Mouse (Mus musculus): ENCODE data around the gene Ucn2. TPM values are rescaled to one million over a fixed set of nuclear protein-coding genes. Genes with fewer than 3 reads are reported as not detected.

Ucn2 gene
- polyA plus RNA-seq (2012; rRNA removed) = 0.09 and 0.25 TPM in 2 replicates

DNA sequence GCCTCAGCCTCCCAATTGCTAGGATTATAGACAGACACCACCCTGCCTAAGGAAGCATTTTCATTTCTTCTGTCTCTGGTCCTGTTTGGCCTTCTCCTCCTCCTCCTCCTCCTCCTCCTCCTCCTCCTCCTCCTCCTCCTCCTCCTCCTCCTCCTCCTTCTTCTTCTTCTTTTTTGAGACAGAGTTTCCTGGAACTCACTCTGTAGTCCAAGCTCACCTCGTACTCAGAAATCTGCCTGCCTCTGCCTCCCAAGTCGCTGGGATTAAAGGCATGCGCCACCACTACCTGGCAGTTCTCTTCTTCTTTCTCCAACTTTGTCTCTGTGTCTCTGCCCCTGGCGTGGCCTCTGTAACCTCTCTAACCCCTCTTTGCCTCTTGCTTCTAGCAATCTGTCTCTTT lies at the start of gene Ucn2:
Gene Ucn2 (plus strand): TSS at position 301 of the 400 bp plus-strand sequence.
- 76% methylated on average over 4 of the region's 4 CpGs for WGBS
- no peak for DNase-seq (ENCODE audit: low read depth, low spot score)

DNA sequence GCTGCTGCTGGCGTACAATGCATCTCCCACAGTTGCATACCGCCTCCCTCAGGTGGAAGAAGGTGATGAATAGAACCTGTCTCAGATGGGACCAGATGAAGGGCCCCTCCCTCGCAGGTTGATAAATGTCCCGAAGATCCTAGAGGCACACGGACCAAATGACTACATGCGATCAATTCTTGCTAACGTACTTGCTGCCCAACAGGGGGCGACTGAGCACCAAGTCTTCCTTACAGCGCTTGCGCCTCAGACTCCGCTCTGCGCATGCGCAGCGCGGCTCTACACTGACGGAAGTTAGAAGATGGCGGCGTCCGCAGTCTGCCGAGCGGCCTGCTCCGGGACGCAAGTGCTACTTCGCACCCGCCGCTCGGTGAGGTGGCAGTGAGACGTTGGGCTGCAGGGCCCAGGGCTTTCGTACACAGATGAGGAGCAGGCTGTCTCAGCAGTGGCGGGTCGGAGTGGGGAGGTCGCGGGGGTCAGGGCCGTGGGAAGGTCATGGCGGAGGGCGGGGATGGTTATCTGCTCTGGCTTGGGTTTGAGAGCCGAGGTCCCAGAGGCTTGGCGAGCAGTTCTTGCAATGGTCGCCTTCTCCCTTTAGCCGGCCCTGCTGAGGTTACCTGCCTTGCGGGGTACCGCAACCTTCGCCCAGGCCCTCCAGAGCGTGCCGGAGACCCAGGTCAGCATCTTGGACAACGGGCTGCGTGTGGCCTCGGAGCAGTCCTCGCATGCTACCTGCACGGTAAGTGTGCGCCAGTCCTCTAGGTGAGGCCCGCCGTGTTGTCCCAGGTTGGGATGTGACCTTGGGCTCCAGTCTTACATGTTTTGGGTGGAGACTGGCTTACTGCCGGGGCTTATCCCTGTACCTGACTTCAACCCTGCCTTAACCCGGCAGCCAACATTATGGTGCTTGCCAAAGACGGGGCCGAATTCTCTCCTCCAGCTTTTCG lies 49.1 kb upstream of the Ucn2 start, which contains the start of gene Uqcrc1:
Gene Uqcrc1 (plus strand): TSS at position 216 of the 947 bp plus-strand sequence.
- WGBS = under 1% methylated on average over 57 of the region's 58 CpGs
- peak; percentile 93 for DNase-seq (ENCODE audit: low read depth, low spot score)

DNA sequence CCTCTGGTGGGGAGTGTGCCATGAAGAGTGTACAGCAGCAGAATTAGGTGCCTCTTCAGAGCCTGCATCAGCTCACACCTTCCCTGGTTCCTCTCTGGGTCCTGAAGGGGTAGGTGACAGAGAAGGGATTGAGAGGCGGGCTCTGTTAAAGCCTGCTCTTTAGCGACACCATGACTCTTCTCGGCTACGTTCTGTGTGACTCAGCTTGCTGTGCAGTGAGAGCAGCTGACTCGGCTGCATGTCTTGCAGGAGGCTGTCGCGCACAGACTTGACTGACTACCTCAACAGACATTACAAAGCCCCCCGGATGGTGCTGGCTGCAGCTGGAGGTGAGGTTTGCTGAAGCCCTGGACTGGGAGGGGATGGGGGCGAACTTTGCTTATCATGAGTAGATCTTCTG lies 40.7 kb upstream of the Ucn2 start:
- 80% methylated on average over 9 of the region's 9 CpGs for WGBS
- no peak for DNase-seq (ENCODE audit: low read depth, low spot score)

DNA sequence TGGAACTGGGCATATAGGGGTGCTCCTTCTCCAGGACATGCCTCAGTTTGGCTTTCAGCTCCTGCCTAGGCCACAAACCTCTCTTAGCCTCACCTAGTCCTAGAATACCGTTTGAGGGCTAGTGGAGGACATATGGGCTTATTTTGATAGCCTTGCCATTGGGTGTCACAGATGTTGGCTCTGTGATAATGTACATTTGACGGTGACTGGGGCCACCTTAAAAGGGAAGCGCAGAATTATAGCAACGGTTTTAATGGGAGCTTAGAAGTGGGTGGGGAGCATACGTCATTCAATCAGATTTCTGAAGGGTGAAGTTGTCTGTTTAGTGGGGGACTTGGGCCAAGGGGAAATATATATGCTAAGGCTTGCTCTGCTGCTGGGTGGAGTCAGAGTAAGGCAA lies 40.2 kb upstream of the Ucn2 start:
- no peak for DNase-seq (ENCODE audit: low read depth, low spot score)
- 80% methylated on average over 5 of the region's 5 CpGs for WGBS

DNA sequence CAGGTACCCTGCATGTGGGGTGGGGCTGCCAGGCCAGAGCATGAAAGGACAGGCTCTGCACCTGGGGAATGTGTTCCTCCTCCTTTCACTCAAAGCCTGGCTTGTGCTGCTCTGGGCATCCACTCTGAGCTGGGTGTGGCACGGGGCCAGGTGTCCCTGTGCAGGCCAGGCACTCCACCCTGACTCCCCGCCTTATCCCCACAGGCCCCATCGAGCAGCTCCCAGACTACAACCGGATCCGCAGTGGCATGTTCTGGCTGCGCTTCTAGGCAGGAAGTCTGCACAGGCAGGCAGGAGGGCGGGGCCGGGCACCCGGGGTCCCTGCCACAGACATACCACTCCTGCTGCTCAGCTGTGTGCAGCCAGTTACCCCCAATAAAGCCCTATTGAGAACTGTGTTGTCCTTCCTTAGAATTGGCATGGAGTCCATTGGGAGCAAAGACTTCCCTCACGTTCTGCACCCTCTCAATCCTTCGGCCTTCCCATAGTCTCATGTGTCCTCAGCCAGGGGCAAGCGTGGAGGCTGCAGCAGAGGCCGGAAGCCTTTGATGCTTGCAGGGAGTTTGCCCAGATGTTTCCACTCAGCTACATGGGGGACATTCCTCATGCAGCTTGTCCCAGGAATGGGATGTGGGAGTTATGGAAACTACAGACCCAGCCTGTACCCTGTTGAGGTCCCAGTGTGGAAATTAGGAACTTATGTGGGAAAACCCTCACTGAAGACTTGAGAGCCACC lies 36.4 kb upstream of the Ucn2 start:
- DNase-seq (ENCODE audit: low read depth, low spot score) = no peak
- WGBS = 51% methylated on average over 13 of the region's 13 CpGs

DNA sequence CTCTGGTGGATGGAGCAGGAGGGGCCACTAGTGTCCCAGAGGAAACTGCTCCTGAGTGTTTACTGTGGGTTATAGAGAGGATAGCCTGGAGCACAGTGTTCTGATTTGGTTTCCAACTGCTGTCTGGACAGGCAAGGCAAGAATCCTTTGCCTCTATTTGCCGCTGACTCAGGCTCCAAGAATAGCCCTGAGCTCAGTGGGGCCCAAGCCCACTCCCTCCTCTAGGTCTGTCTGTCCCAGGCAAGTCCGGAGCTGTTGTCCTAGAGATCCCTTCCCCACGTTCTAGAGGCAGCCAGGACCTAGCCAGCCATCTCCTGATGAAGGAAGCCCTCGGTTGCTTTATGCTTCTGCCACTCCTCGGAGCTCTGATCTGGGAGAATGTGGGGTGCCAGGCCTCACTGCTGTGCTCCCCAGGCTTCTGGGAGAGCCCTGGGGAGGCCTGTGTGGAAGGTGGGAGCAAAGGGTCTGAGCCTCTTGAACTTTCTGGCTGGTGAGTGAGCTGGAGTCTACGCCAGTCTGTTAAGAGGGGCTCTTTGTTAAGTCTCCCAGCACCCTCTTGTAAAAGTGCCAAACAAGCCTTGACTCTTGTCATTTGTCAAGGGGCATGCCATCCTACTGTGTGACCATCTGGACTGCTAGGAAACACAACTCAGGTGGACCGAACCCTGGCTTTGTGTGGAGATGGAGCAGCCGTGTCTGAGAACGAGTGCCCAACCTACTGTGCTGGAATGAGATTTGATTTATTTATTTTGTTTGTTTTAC lies 35.7 kb upstream of the Ucn2 start:
- DNase-seq (ENCODE audit: low read depth, low spot score) = no peak

DNA sequence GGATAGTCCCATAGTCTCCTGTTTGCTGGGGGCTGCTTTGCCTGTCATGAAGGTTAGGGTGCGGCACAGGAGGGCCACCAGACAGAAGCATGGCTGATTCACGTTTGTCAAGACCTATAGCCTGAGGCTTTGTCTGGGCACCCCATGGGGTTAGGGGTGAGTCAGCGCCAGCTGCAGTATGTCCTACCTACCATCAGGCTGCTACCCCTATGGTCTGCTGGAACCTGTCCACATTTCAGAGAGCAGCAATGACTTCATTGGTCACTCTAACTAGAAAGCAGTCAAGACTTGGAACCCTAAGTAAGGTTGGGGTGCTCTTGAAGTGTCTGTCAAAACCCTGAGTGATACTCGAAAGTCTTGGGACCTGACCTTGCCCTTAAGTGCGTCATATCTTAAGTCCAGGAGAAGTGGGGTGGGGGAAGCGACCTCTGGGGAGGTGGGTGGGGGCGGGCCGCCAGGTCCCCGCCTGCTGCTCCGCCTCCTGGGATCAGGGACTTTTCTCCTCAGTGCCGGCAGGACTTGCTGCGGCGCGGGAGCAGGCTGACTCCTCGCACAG lies 32.7 kb upstream of the Ucn2 start, which contains the start of gene Col7a1:
Gene Col7a1 (plus strand): TSS at position 506 of the 556 bp plus-strand sequence.
- no peak for DNase-seq (ENCODE audit: low read depth, low spot score)
- 8% methylated on average over 15 of the region's 15 CpGs for WGBS

More for the DNA sequence above, 35.7 kb upstream of the Ucn2 start:
- WGBS = 82% methylated on average over 9 of the region's 9 CpGs

DNA sequence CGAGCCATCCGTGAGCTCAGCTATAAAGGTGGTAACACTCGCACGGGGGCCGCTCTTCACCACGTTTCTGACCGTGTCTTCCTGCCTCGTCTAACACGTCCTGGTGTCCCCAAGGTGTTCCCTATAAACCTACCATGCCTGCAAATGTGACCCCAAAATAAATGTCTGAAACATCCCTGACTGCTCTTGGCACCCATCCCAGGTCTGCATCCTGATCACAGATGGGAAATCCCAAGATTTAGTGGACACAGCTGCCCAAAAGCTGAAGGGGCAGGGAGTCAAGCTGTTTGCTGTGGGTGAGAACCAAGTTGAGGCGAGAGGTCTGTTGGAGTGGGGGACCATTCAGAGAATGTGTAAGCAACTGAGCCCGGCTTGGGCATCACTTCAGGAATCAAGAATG lies 30.6 kb upstream of the Ucn2 start:
- no peak for DNase-seq (ENCODE audit: low read depth, low spot score)
- WGBS = 82% methylated on average over 11 of the region's 11 CpGs

DNA sequence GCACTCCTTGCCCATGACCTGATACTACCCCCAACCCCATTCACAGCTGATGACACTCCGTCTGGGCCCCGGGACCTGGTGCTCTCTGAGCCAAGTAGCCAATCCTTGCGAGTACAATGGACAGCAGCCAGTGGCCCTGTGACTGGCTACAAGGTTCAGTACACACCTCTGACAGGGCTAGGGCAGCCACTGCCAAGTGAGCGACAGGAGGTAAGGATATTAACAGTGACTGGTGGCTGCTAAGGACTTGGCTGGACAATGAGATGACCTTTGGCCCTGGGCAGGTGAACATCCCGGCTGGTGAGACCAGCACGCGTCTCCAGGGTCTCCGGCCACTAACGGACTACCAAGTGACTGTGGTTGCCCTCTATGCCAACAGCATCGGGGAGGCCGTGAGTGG lies 30.0 kb upstream of the Ucn2 start:
- DNase-seq (ENCODE audit: low read depth, low spot score) = no peak
- 88% methylated on average over 11 of the region's 11 CpGs for WGBS

DNA sequence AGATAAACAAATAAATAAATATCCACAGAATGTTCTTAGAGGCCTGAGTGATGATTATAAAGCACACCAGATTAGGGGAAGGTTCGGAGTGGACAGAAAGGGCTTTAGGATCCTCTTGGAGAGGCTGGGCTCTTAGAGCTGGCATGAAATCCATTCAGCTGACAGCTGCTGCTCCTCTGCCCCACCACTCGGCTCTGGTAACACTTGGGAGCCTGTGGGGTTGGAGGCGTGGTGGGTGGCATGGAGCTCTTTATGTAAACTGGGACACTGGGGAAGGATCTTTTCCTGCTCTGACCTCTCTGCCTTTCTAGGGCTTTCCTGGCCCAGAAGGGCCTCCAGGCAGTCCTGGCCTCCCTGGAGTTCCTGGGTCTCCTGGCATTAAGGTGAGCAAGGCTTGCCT lies 22.2 kb upstream of the Ucn2 start:
- no peak for DNase-seq (ENCODE audit: low read depth, low spot score)
- WGBS = 65% methylated on average over 3 of the region's 3 CpGs

DNA sequence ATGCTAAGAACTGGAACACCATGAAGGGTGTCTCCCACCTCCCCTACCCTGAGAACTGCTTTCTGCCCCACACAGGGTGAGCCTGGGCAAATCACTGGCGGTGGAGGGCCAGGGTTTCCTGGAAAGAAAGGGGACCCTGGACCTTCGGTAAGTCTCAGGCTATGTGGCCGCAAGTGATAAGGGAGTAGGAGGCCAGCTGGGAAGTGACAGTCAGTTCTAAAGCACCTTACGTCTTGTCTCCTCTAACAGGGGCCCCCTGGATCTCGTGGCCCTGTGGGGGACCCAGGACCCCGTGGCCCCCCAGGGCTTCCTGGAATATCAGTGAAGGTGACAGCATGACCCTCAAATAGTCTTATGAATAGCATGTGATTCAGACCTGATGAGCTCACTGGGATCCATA lies 21.5 kb upstream of the Ucn2 start:
- 81% methylated on average over 6 of the region's 6 CpGs for WGBS
- DNase-seq (ENCODE audit: low read depth, low spot score) = no peak

DNA sequence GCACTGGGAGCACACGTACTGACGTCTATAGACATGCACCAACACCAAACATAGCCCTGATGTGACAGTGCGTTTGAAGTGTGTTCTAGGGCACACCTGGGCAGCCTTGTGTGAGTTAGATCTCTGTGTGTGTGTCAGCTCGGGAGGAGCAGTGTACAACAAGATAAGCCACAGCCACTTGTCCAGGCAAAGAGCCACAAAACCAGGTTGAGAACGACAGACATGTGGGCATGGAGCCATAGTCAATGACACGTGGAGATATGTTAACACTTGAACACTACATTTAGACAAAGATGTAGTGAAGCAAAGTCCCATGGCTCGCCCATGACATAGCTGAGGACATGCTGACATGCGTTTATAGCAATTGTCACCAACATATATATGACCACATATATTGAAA lies 15.2 kb upstream of the Ucn2 start:
- no peak for DNase-seq (ENCODE audit: low read depth, low spot score)
- 64% methylated on average over 8 of the region's 8 CpGs for WGBS

DNA sequence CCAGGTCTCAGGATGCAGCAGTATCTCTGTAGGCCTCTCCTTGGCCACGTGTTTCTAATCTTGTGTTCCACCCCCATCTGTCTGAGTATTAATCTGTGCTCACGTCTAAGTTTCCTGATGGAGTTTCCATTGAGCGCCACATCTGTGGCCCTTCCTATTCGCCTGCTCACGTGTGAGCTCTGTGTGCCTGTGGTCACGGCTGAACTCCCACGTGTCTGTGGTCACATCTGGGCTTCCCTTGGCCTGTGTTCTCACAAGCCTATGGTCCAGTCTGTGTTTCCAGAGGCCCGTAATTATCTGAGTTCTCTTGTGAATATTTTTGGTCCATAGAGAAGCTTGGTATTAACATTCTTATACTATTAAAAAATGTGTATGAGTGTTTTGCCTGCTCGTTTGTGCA lies 9.3 kb upstream of the Ucn2 start:
- DNase-seq (ENCODE audit: low read depth, low spot score) = no peak
- 77% methylated on average over 9 of the region's 9 CpGs for WGBS

DNA sequence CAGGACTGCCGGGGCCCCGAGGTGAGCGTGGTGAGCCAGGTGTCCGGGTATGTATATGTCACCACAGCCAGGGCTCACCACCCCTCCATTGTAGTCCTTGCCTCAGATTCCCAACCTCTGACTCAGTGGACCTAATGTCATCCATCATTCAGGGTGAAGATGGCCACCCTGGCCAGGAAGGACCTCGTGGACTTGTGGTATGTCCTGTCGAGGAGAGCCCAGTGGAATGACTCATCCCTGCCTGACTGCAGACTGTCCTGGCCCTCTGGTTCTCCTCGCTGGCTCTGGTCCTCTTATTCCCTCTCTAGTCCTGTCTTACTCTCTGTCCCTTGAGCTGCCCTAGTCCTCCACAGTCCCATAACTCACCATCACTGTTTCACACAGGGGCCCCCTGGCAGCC lies 7.8 kb upstream of the Ucn2 start:
- DNase-seq (ENCODE audit: low read depth, low spot score) = no peak
- 66% methylated on average over 7 of the region's 7 CpGs for WGBS

DNA sequence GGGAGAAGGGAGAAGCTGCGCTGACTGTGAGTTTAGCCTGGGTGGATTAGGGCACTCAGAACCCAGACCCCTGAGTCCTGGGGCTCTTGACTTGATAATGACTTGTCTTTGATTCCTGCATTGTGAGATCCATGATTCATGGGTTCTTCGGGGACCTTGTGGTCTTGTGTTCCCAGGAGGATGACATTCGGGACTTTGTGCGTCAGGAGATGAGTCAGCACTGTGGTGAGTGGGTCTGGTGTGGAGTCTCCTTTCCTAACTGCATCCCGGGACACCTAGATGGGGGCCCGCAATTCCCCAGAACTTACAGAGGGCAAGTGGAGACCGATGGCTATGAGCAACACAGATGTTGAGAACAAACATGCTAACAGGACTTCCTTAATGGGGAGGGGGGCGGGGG lies 3.3 kb upstream of the Ucn2 start:
- 70% methylated on average over 8 of the region's 8 CpGs for WGBS
- no peak for DNase-seq (ENCODE audit: low read depth, low spot score)

DNA sequence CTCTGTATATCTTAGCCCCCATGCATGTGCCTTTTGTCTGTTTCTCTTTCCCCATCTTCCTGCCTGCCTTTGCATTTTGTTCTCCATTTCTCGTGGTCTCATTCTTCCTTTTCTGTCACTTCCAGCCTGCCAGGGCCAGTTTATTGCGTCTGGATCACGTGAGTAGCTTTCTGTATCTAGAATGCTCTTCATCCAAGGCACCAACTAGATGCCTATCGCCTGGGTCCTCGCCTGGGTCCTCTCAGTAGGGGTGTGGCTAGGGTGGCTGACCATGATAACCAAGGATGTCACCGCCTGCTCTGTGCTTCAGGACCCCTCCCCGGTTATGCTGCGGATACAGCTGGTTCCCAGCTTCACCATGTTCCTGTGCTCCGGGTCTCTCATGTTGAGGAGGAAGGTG lies 2.6 kb upstream of the Ucn2 start:
- WGBS = 56% methylated on average over 9 of the region's 9 CpGs
- DNase-seq (ENCODE audit: low read depth, low spot score) = no peak

DNA sequence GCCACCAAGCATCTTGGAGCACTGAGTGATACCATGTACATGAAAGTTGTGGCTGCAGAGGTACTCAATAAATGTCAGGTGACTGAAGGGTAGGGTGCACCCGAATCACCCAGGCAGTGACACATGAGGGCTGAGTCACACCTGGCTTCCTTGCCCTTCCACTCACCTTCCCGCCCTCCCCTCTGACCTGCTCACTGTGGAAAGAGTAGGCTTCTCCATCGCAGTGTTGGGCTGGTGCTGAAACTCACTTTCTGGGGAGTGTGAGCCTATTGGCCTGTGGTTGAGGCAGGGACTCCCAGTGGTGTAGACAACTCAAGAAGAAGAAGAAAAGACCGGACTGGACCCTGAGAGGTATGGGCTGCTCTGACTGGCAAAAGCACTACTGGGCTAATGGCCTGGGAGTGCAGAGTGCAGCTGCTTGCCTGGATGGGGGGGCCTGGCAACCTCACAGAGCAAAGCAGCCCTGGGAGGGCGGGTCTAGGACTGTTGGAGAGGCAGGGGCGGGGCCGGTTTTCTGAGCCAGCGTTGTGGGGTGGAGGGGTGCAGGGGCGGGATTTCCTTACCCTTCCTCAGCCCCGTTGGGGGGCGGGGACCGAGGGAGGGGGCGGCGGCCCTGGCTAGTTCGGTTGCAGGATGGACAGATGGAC lies 2.0 kb downstream of the Ucn2 start:
- DNase-seq (ENCODE audit: low read depth, low spot score) = no peak
- 23% methylated on average over 15 of the region's 15 CpGs for WGBS

DNA sequence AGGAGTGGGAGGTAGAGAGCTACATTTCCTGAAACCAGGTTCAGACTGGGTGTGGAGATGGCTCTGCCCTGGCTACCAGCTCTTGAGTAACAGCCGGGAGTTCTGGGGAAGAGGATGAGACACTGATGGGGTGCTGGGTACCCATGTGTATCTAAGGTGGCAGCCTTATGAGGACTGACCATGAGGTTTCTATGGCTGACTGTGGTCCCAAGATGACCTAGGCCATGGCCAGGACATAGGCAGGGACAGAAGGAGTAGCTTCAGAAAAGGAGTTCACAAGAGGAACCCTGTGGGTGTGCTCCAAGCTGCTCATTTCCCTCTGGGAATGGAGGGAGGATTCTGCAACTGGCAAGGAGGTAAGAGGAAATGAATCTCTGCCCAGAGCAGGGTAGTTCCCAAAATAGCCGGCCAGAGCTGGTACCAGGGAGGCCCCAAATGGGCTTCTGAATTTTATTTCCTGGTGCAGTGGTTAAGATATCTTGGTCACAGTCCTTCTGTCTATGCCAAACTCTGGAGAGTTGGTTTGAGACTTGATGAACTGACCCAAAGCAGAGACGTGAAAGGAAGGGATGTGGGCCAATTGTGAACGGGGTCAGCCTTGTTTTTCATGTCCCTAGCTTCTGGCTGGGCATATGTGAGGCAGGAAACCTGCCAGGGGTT lies 4.1 kb downstream of the Ucn2 start:
- WGBS = 57% methylated on average over 4 of the region's 4 CpGs
- DNase-seq (ENCODE audit: low read depth, low spot score) = no peak

DNA sequence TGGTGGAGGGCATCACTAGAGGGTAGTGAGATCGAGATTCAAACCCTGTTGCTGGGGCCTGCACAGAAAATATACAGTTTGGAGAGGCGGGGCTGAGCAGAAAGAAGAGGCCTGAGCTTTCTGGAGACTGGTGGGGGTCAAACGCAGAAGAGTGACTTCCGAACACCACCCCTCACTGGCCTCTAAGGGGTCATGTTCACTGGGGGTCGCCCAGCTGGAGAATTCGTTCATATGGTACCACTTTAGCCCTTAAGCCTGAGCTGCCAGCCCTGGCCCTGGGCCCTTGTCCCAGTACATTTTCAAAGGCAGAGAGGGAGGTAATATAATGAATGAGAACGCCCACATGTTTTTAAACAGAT lies 4.6 kb downstream of the Ucn2 start:
- 78% methylated on average over 7 of the region's 7 CpGs for WGBS
- DNase-seq (ENCODE audit: low read depth, low spot score) = no peak
